Mouse (Mus musculus) heart, adult 18-20 months (tissue): ENCODE measurements around the gene Naaladl2. TPM values are rescaled to one million over a fixed set of nuclear protein-coding genes. Genes with fewer than 3 reads are reported as not detected.

ENCODE experiments used
- DNase-seq, 2 experiments: peaks; one replicate each; pipeline ENCODE4 v3.0.0; 2021 to 2022; ENCODE audit warnings: mixed read lengths in 1 of 2
- total RNA-seq, 2 experiments: library from RNA; stranded (reverse); gene quantifications; 2 replicates each; pipeline ENCODE4 v1.2.3; 2021

Gene Naaladl2
- total RNA-seq, 2 experiments from 2014 or later, result 0.35 to 0.62 TPM

DNA sequence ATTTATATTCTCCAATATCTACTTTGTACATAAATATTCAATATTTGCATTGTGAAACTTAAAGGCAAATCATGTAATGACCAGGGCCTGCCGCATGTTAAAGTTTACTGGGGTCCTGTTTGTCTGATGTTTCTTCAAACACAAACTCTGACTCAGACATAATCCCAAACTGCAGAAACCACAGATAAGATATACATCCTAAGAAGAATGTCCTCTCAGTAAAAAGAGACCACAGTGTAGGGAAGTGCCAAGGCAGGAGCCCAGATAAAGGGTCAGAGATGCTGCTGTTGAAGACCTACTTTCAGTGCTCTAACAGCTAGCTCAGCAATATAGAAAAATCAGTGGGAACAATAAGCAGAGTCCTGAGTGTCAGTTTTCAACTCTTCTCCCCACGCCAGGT lies 201.9 kb downstream of the Naaladl2 start:
- DNase-seq, result no peak

DNA sequence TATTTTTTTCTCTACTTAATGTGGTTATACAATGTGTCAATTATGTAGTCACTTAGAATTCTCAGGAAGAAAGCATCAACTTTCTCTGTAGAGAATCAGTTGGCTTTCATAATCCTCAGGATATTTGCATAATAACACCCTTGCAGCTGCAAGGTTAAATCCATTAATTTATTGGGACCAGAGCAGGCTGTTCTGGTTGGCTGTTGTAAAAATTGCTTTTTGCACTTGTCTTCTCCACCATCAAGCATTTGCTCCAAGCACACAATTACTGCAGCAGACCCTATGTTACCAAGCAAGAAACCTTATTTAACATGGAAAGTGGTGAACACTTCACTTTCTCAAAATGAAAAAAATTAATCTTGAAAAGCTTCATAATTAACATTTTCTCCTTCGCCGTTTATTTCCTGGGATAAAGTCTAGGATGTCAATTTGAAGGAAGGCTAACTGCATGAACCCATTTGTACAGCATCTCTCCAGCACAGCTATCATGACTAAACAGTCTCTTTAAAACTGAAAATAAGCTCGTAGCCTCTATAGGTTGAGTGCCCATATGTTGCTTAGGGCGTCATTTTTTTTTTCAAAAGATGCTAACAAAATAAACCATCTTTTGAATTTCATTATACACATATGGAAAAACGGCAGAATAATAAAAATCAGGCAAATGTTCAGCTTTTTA lies 205.4 kb downstream of the Naaladl2 start:
- no peak for DNase-seq

DNA sequence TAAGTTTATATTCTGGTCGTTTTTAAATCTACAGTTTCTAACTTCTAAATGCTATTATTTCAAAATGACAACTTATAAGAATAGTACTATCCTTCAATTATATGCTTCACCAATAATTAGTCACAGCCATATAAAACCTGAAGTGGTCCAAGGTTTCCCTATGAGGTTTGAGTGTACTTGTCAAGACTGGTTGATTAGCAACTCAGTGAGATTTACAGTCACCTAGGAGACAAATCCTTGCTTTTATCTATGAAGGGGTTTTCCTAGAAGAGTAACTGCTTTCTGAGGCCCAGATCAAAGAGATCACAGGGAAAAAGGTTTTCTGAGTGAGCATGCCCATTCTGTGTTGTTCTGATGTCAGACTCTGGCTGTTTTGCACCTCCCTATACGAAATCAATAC lies 222.2 kb downstream of the Naaladl2 start:
- DNase-seq, result no peak

- DNase-seq, result no peak
Observed at GRCm38 (mm10) chr3:24921401-24921800, 222.7 kb downstream of the Naaladl2 start.

- DNase-seq, result no peak
Observed at GRCm38 (mm10) chr3:24905425-24905960, 238.6 kb downstream of the Naaladl2 start.

GRCm38 (mm10) chr3:24888801-24889200 lies 255.3 kb downstream of the Naaladl2 start:
- DNase-seq, result no peak

DNA sequence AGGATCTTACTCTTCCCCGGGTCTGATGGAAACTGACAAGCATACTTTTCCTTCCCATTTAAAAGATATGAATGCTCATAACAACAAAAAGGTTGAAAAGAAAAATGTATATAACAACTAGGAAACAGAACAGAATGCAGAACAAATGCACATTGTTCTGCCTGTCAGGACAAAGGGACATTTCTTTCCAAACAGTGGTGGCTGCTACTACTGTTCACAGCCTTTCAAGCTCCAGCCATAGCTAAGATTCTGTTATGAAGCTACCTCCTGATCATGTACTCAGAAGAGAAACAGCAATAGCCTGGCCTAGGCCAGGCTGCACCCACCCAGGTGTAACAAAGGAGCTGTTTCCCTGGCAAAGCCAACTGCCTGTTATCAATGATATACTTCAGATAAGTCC lies 271.8 kb downstream of the Naaladl2 start:
- DNase-seq, result no peak

DNA sequence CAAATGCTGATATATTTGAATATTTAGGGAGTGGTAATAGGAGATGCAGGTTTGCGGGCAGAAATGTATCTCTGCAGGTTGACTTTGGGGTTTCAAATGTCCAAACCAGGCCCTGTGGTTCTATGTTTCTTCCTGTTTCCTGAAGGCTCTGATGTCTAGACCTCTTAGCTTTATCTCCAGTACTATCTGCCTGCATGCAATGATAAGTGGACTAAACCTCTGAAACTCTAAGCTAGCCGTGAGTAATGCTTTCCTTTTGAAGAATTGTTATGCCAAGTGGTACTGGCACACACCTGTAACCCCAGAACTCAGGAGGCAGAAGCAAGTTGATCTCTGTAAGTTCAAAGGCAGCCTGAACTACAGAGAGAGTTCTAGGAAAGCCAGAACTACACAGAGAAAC lies 291.1 kb downstream of the Naaladl2 start:
- no peak for DNase-seq

DNA sequence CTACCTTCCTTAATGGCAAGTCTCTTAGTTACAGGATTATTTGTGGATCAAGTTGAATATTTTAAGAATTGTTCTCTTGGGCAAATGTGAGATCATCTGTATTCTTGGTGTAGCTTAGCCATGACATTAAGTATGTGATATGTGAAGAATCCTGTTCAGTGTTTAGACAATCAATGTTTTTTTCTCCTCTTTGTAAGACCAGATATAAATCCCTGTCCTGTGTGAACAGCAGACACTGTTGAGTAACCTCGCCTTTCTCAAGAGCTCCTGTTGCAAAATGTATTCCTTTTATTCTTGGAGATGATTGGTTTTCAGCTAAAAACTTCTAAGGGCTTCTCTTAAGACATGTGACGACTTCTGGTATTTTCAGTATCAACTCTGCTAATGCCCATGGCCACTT lies 347.3 kb downstream of the Naaladl2 start:
- no peak for DNase-seq

GRCm38 (mm10) chr3:24787451-24788148 lies 356.5 kb downstream of the Naaladl2 start:
- DNase-seq, result no peak

DNA sequence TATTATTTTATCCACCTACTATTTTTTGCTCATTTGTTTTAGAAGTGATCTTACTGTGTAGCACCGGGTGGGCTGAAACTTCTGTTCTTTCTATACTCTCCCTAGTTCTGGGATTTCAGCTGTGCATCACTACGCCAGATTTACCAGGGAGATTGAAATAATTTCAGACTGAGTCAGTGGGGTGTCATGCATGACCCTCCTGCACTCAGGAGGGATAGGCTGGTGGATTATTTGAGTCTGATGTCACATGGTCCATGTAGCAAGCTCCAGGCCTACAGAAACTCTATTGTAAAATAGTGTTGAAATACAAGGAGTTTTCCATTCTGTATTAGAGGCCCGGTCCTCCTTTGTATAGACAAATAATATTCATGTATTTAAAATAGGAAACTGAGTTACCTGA lies 360.0 kb downstream of the Naaladl2 start:
- DNase-seq, result no peak

DNA sequence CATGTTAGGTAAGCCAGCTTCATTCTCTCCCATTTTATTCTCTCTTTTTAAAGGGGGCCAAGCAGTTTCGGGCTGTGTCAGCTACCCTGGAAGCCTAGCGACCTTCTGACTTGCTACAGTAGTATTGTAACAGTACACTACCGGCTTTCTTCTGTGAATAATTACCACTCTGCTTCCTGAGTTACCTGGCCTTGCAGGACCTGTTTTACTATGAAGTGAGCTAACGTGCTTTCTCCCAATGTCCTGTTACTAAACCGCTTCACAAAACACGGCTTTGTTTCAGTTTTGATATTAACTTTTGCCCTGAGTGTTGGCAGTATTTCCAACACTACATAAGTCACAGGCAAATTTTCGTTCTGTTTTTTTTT lies 360.6 kb downstream of the Naaladl2 start:
- DNase-seq, result no peak

DNA sequence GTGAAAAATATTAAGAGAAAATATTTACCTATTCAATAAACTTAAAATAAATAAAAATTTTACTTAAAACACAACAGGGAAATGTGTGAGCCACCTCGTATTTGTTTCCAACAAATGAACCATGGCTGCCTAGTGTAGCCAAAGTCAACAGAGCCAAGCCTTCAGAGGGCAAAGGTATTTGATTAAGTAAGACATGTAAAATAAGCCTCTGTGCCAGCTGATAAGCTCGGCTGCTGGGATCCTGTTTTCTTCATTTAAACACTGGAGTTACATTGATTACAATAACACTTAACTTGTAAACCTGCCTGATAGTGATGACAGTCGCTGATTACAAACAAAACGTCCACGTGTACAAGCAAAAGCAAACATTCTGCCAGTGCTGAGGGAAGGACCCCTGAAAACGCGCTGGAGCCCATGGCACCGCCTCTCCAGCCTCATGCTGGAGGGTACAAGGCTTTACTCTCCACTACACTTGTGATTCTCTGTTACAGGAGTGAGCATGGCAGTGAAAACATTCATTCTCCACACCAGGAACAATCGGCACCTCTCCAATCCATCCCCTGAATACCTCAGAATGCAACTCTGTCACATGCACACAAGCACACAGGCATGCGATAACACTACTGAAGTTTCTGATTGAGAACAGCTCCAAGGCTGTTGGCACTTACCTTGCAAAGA lies 361.1 kb downstream of the Naaladl2 start:
- peak in 1 of 2 experiments; percentile 4 for DNase-seq

DNA sequence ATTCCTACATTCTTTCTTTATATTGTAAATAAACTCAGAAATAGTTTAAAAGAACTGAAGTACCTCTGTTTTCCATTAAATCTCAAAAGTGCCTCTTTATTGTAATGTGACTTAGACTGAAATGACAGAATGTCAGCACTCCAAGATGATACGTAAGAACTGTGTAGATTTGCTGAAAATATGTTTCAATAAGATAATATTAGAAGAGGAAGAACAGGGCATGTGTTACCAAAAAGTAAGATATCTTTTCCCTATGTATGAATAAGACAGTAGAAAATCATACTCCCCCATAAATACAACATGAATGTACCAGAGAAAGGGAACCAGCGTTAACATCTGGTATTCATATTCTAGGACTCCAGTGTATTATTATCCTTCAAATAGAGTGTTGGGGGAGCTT lies 362.4 kb downstream of the Naaladl2 start:
- no peak for DNase-seq

DNA sequence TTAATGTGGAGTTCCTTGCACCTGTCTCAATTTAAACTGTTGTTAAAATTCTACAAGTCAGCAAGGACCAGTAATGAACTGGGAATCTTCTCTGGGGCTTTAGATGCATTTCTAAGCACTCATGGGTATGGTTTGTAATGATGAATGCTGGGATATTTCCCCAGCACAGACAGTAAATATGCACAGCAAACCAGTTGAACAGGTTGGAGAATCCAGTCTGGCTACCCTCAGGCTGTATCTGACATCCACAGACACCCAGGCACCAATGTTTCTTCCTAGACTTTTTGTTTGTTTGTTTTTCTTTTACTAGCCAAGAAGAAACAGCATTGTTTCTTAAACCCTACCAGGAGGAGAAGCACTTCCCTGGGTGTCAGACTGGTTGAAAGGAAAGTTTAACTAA lies 365.6 kb downstream of the Naaladl2 start:
- DNase-seq, result no peak

DNA sequence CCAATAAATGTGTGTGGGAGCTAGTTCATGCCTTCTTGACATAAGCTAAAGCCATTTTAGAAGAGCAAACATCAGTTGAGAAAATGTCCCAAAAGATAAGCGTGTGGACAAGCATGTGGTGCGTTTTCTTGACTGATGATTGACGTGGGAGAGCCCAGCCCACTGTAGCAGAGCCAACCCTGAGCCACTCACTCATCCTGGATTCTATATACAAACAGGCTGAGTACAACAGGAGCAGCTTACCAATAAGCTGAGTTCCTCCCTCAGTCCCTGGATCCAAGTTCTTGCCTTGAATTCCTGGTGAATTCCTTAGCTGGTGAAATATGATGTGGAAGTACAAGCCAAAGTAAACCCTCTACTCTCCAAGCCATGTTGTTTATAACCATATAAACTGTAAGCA lies 395.0 kb downstream of the Naaladl2 start:
- DNase-seq, result no peak

GRCm38 (mm10) chr3:24747182-24747856 lies 396.7 kb downstream of the Naaladl2 start:
- no peak for DNase-seq

GRCm38 (mm10) chr3:24743946-24744345 lies 400.1 kb downstream of the Naaladl2 start:
- no peak for DNase-seq

GRCm38 (mm10) chr3:24719181-24719749 lies 424.8 kb downstream of the Naaladl2 start:
- no peak for DNase-seq

GRCm38 (mm10) chr3:24714770-24715169 lies 429.3 kb downstream of the Naaladl2 start:
- DNase-seq, result no peak

GRCm38 (mm10) chr3:24705778-24706423 lies 438.2 kb downstream of the Naaladl2 start:
- no peak for DNase-seq
